ENCODE assay signal across 8 mouse cellular contexts in the genomic region with DNA sequence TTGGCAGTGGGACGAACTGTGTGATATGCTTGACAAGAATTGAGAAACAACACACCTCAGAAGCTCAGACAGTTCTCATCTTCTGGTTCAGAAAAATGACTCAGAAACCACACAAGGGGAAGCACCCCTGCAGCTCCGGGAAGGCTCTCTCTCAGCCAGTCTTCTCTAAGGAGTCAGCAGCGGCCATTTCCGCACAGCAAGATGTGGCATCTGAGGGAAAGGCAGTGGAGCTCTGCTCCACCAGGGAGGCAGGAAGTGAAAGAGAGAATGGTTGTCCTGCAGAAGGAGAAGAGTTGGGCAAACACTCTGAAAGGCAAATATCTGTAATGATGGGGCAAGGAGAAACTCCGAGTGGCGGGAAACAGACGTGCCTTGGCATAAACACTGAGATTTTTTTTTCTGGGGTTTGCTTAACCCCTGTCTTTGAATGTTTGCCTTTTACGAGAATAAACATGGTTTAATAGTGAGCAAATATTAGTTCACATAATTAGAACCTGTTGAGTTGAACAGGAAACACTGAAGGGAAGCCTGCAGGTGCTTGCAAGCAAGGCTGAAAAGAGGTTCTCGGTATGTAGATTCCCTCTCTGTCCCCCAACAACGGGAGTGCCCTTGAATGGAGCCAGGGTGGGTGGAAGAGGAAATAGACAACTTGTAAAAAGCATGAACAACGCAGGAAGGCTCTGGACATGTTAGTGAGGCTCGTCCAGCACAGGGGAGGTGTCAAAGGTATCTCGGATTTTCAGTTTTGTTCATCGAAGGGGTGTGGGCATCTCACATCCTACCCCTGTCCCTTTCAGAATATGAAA.
DNase-seq lines count a peak whose midpoint lies in the region; ATAC-seq lines count a peak whose summit lies in the region.

No protein-coding gene starts in this region.

- no peaks in the 10 kb centered on the region for H3K36me3 ChIP-seq in macrophage (ENCODE audit: inconsistent target)

- H3K27ac ChIP-seq in macrophage: peak overlapping the region; percentile 96

- H3K79me2 ChIP-seq in macrophage (ENCODE audit: inconsistent target): no peaks in the 10 kb centered on the region

- 7% methylated on average over 14 of the region's 14 CpGs for WGBS in macrophage (ENCODE audit: missing documents)

- H3K4me3 ChIP-seq in macrophage (ENCODE audit: inconsistent target): peak overlapping the region; percentile 32

- ATAC-seq in cerebellum, adult (ENCODE audit: insufficient number of reproducible peaks, low FRiP score, low TSS enrichment): no peak

- intact Hi-C loops in heart, postnatal 25 days (cut with DNase I): loop anchor here (5.0 kb wide), 1 partner anchor 54 kb away; no protein-coding TSS in a partner anchor

- DNase-seq in heart, adult 18-20 months: peak; percentile 61 to 84
- no peak for DNase-seq in heart, postnatal 25 days (ENCODE audit: low spot score)
- peak; percentile 61 to 74 for DNase-seq in CD8-positive naive resting alpha-beta T cell, adult 2 months (ENCODE audit: low read depth in 2 of 2, low spot score in 2 of 2)
- peak; percentile 57 to 67 for DNase-seq in heart, adult 9 months (ENCODE audit: low spot score in 2 of 2)
- peak; percentile 53 for DNase-seq in kidney, postnatal 10 days
- peak; percentile 64 for DNase-seq in thymus, postnatal 0 days (ENCODE audit: low spot score)
